Mouse (Mus musculus): ENCODE measurements around the gene Obscn.

- TF ChIP-seq CTCF (IDR thresholded peaks at IDR 0.05; ENCODE audit: insufficient read depth, low read length) (no peak), POLR2A (IDR thresholded peaks at IDR 0.05; ENCODE audit: borderline replicate concordance, extremely low read depth, low read depth, low read length) (no peak)
Measured at GRCm38 (mm10) chr11:58969659-58970058, 166.5 kb downstream of the Obscn start.
